Mouse (Mus musculus): Measurements from ENCODE around the gene 9530053A07Rik.

DNA sequence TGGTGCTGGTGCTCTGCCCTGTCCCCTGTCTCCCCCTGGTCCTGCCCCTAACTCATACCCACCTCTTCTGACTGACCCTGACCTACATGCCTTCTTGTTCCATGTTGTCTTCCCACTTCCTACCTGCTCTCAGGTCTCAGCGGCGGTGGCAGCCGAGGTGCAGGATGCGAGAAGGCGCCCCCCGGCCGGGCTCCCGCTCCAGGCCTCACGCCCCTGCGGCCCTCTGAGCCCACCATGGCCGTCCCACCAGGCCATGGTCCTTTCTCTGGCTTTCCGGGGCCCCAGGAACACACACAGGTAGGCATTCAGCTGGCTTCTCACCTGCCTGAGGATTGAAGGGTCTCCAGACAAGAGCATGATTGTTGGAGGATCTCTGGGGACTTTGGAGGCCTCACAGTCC lies 52.1 kb downstream of the 9530053A07Rik start:
- TF ChIP-seq CTCF (IDR thresholded peaks at IDR 0.05; ENCODE audit: control insufficient read depth, insufficient read depth, insufficient replicate concordance, low read depth, low read length) (no peak), POLR2A (IDR thresholded peaks at IDR 0.05; ENCODE audit: control insufficient read depth, low read depth, low read length) (no peak)

All from testis, adult 2 months (tissue).